Mouse (Mus musculus) stomach, postnatal 0 days (tissue): ENCODE data around the gene Pcnt. TPM values are rescaled to one million over a fixed set of nuclear protein-coding genes. Genes with fewer than 3 reads are reported as not detected.
A peak's percentile ranks its signal among the peaks of the same experiment; 100 is the strongest.

Source experiments
- ATAC-seq: fragments of 200-750 bp; cut with Nextera tagmentation; 2 replicates; pipeline ENCODE4 v1.8.0; 2017; ENCODE audit not compliant: low FRiP score, low TSS enrichment
- DNase-seq: peaks from one replicate; pipeline ENCODE4 v3.0.0-alpha.2; 2016; ENCODE audit warnings: low spot score
- H3K27ac ChIP-seq: fragments of 300-500 bp; sonication (generic); replicated peaks from 2 replicates; pipeline ENCODE4 v1.5.1; 2014; ENCODE audit warnings: mild to moderate bottlenecking, control low read depth
- H3K27me3 ChIP-seq: fragments of 300-500 bp; sonication (generic); 2 replicates; pipeline ENCODE4 v1.6.1; 2014; ENCODE audit warnings: low read length; ENCODE audit not compliant: control insufficient read depth, insufficient read depth
- H3K36me3 ChIP-seq: fragments of 300-500 bp; sonication (generic); 2 replicates; pipeline ENCODE4 v1.6.1; 2014; ENCODE audit warnings: low read length, mixed read lengths; ENCODE audit not compliant: control insufficient read depth, insufficient read depth
- H3K4me1 ChIP-seq: fragments of 300-500 bp; sonication (generic); replicated peaks from 2 replicates; pipeline ENCODE4 v1.6.1; 2014; ENCODE audit warnings: antibody characterized with exemption; ENCODE audit not compliant: control insufficient read depth, insufficient read depth
- H3K4me2 ChIP-seq: fragments of 300-500 bp; sonication (generic); replicated peaks from 2 replicates; pipeline ENCODE4 v1.6.1; 2014; ENCODE audit warnings: low read depth, mild to moderate bottlenecking, control low read depth, moderate library complexity
- H3K4me3 ChIP-seq: fragments of 300-500 bp; sonication (generic); 2 replicates; pipeline ENCODE4 v1.5.1; 2014; ENCODE audit warnings: low read depth, low read length, control low read depth
- H3K9ac ChIP-seq: fragments of 300-500 bp; sonication (generic); 2 replicates; pipeline ENCODE4 v1.6.1; 2014; ENCODE audit warnings: mild to moderate bottlenecking, low read length, control low read depth, mixed read lengths
- H3K9me3 ChIP-seq: fragments of 300-500 bp; sonication (generic); 2 replicates; pipeline ENCODE4 v1.6.1; 2016; ENCODE audit warnings: low read length; ENCODE audit not compliant: control insufficient read depth
- CTCF ChIP-seq: IDR thresholded peaks from 2 replicates; pipeline ENCODE4 v1.5.1; 2016; ENCODE audit warnings: antibody characterized with exemption, low read depth, mild to moderate bottlenecking, moderate library complexity
- EP300 ChIP-seq: optimal IDR thresholded peaks from 2 replicates; pipeline ENCODE3; 2016; ENCODE audit warnings: antibody characterized with exemption
- WGBS: fragments of 180-500 bp; shearing (Covaris S2); extraction: QIAGEN DNeasy Blood & Tissue Kit; methylation state at CpG from one replicate; pipeline ENCODE4 v1.1.7; 2014; 5-methylcytosine and 5-hydroxymethylcytosine counted together
- polyA plus RNA-seq: library from polyadenylated mRNA; unstranded; fragments of >200 nt; fragmentation: Nextera tagmentation; extraction: Ambion mirVana; gene quantifications from 2 replicates; pipeline ENCODE4 v1.2.1, GENCODE M21; 2015

Gene Pcnt
- polyA plus RNA-seq, 1 experiment from 2014 or later: 5.1 TPM

GRCm38 (mm10) chr10:76473759-76474158 lies 31.2 kb upstream of the Pcnt start:
- H3K36me3 ChIP-seq: peaks cover 24% of the 10 kb centered on the region
- WGBS: 89% methylated on average over 5 of the region's 5 CpGs

GRCm38 (mm10) chr10:76468203-76469162 lies 25.9 kb upstream of the Pcnt start, which contains the start of the genes Mcm3ap and Ybey:
TSS of gene Mcm3ap (plus strand) at chr10:76468927.
TSS of gene Ybey (minus strand) at chr10:76469114.
- Histone ChIP-seq H3K27me3 (no peaks in the 10 kb centered on the region), H3K4me2 (peak within 1 kb of the TSS; percentile 51), H3K27ac (peak within 1 kb of the TSS; percentile 77; the same call in 1 of the 2 replicates), H3K4me3 (peak within 1 kb of the TSS; percentile 82), H3K36me3 (peaks cover 10% of the 10 kb centered on the region; the same call in 1 of the 2 replicates), H3K9ac (peak within 1 kb of the TSS; percentile 86), H3K9me3 (no peaks in the 10 kb centered on the region), H3K4me1 (no peaks in the 10 kb centered on the region)
- ATAC-seq: peak; percentile 95
- 1% methylated on average over 55 of the region's 55 CpGs for WGBS
- DNase-seq: peak; percentile 89
- TF ChIP-seq EP300 (no peak), CTCF (peak; percentile 56)

More at GRCm38 (mm10) chr10:76473759-76474158, 31.2 kb upstream of the Pcnt start:
- no peaks in the 10 kb centered on the region for H3K9me3 ChIP-seq
- H3K27me3 ChIP-seq: no peaks in the 10 kb centered on the region
- H3K27ac ChIP-seq: no peak overlapping the region
- H3K4me2 ChIP-seq: no peak overlapping the region
- no peak for DNase-seq
- no peak overlapping the region for H3K4me3 ChIP-seq
- no peaks in the 10 kb centered on the region for H3K4me1 ChIP-seq
- H3K9ac ChIP-seq: no peak overlapping the region
- TF ChIP-seq EP300: no peak
- TF ChIP-seq CTCF: no peak
- ATAC-seq: no peak

GRCm38 (mm10) chr10:76462721-76463120 lies 20.1 kb upstream of the Pcnt start:
- Histone ChIP-seq H3K9me3 (no peaks in the 10 kb centered on the region), H3K27me3 (no peaks in the 10 kb centered on the region), H3K4me1 (no peaks in the 10 kb centered on the region), H3K9ac (no peak overlapping the region), H3K36me3 (no peaks in the 10 kb centered on the region), H3K4me3 (no peak overlapping the region), H3K27ac (no peak overlapping the region), H3K4me2 (no peak overlapping the region)
- TF ChIP-seq EP300 (no peak), CTCF (no peak)
- ATAC-seq: no peak
- DNase-seq: no peak
- WGBS: 87% methylated on average over 6 of the region's 6 CpGs

GRCm38 (mm10) chr10:76462312-76462711 lies 19.7 kb upstream of the Pcnt start:
- H3K4me2 ChIP-seq: no peak overlapping the region
- no peak overlapping the region for H3K27ac ChIP-seq
- no peak for TF ChIP-seq EP300
- TF ChIP-seq CTCF: no peak
- no peaks in the 10 kb centered on the region for H3K9me3 ChIP-seq
- no peak overlapping the region for H3K9ac ChIP-seq
- H3K4me1 ChIP-seq: no peaks in the 10 kb centered on the region
- DNase-seq (no peak), ATAC-seq (no peak)
- no peak overlapping the region for H3K4me3 ChIP-seq
- no peaks in the 10 kb centered on the region for H3K36me3 ChIP-seq
- WGBS: 89% methylated on average over 7 of the region's 7 CpGs
- H3K27me3 ChIP-seq: no peaks in the 10 kb centered on the region

- no peak for ATAC-seq
- no peak for TF ChIP-seq CTCF
- no peak for TF ChIP-seq EP300
- Histone ChIP-seq H3K27ac (no peak overlapping the region), H3K4me3 (no peak overlapping the region), H3K4me2 (no peak overlapping the region), H3K9me3 (no peaks in the 10 kb centered on the region), H3K9ac (no peak overlapping the region), H3K4me1 (no peaks in the 10 kb centered on the region), H3K27me3 (no peaks in the 10 kb centered on the region), H3K36me3 (no peaks in the 10 kb centered on the region)
- WGBS: 90% methylated on average over 1 of the region's 1 CpGs
- DNase-seq: no peak
Observed at GRCm38 (mm10) chr10:76461255-76461654, 18.7 kb upstream of the Pcnt start.

GRCm38 (mm10) chr10:76455289-76455688 lies 12.7 kb upstream of the Pcnt start:
- 59% methylated on average over 4 of the region's 5 CpGs for WGBS
- DNase-seq: peak; percentile 65
- no peaks in the 10 kb centered on the region for H3K27me3 ChIP-seq
- no peaks in the 10 kb centered on the region for H3K4me1 ChIP-seq
- H3K9me3 ChIP-seq: no peaks in the 10 kb centered on the region
- ATAC-seq: 0 out of 2 replicates have a peak, but pooled peaks have one; percentile 35
- no peak overlapping the region for H3K9ac ChIP-seq
- no peaks in the 10 kb centered on the region for H3K36me3 ChIP-seq
- no peak overlapping the region for H3K4me2 ChIP-seq
- no peak overlapping the region for H3K27ac ChIP-seq
- TF ChIP-seq EP300 (no peak), CTCF (peak; percentile 85)
- no peak overlapping the region for H3K4me3 ChIP-seq
